Mouse (Mus musculus) liver, embryonic 16.5 days (tissue): ENCODE data around the gene Atraid. TPM values are rescaled to one million over a fixed set of nuclear protein-coding genes. Genes with fewer than 3 reads are reported as not detected.
"Not testable (repeated sequence)": the region's sequence is repeated elsewhere in the genome, so short reads cannot be mapped to it uniquely, and the experiment has no call there.

Experiments
- ATAC-seq: fragments of 200-750 bp; cut with Nextera tagmentation; 2 replicates; pipeline ENCODE4 v1.8.0; 2017; ENCODE audit warnings: low read depth, mild to moderate bottlenecking, moderate number of reproducible peaks, moderate library complexity
- H3K27ac ChIP-seq: fragments of 300-500 bp; sonication (generic); 2 replicates; pipeline ENCODE4 v1.5.1; 2014; ENCODE audit warnings: mild to moderate bottlenecking, low read length
- H3K27me3 ChIP-seq: fragments of 300-500 bp; sonication (generic); 2 replicates; pipeline ENCODE4 v1.6.1; 2014; ENCODE audit warnings: low read depth, low read length, mixed read lengths; ENCODE audit not compliant: control insufficient read depth, insufficient read depth
- H3K36me3 ChIP-seq: fragments of 300-500 bp; sonication (generic); 2 replicates; pipeline ENCODE4 v1.6.1; 2014; ENCODE audit warnings: mild to moderate bottlenecking; ENCODE audit not compliant: control insufficient read depth, insufficient read depth
- H3K4me1 ChIP-seq: fragments of 300-500 bp; sonication (generic); 2 replicates; pipeline ENCODE4 v1.6.1; 2014; ENCODE audit warnings: low read depth, low read length, mixed read lengths; ENCODE audit not compliant: control insufficient read depth
- H3K4me2 ChIP-seq: fragments of 300-500 bp; sonication (generic); 2 replicates; pipeline ENCODE4 v1.6.1; 2014; ENCODE audit warnings: low read depth, low read length, mixed read lengths
- H3K4me3 ChIP-seq: fragments of 300-500 bp; sonication (generic); 2 replicates; pipeline ENCODE4 v1.5.1; 2014; ENCODE audit warnings: low read depth, mild to moderate bottlenecking, low read length
- H3K9ac ChIP-seq: fragments of 300-500 bp; sonication (generic); 2 replicates; pipeline ENCODE4 v1.6.1; 2014; ENCODE audit warnings: low read depth, low read length
- H3K9me3 ChIP-seq: fragments of 300-500 bp; sonication (generic); replicated peaks from 2 replicates; pipeline ENCODE4 v1.6.1; 2016; ENCODE audit warnings: low read length; ENCODE audit not compliant: control insufficient read depth
- WGBS: fragments of 180-500 bp; shearing (Covaris S2); extraction: QIAGEN DNeasy Blood & Tissue Kit; methylation state at CpG from one replicate; pipeline ENCODE4 v1.1.7; 2014; ENCODE audit not compliant: insufficient replicate concordance; 5-methylcytosine and 5-hydroxymethylcytosine counted together
- polyA plus RNA-seq: library from polyadenylated mRNA; unstranded; fragments of >200 nt; fragmentation: Nextera tagmentation; extraction: Ambion mirVana; gene quantifications from 2 replicates; pipeline ENCODE4 v1.2.1, GENCODE M21; 2015

Atraid gene
- polyA plus RNA-seq, 1 experiment from 2014 or later = 67.9 TPM

- Histone ChIP-seq H3K4me3 (no peak overlapping the region), H3K4me1 (no peaks in the 10 kb centered on the region), H3K9ac (no peak overlapping the region), H3K27me3 (no peaks in the 10 kb centered on the region), H3K9me3 (no peaks in the 10 kb centered on the region), H3K27ac (no peak overlapping the region), H3K4me2 (no peak overlapping the region), H3K36me3 (no peaks in the 10 kb centered on the region)
- no peak for ATAC-seq
- 62% methylated on average over 1 of the region's 1 CpGs for WGBS
These were observed 25.4 kb upstream of the Atraid start for GRCm38 (mm10) chr5:31022690-31023089.

DNA sequence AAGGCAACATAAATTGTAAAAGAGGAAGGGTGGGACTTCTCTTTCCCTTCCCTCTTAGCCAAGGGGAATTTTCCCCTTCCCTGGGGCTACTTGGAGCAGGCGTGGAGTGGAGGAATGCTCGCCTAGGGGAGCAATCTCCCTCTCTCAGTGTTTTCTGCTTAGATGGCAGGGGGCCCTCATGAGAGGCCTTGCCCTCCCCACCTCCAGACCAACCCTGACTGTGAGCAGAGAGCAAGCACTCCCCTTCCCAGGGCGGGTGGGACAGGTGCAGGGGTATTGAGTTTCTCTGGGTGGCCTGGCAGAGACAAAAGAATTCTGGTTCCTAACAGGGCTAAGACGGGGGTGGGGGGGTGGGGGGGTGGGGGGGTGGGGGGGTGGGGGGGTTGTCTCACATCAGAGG lies 24.9 kb upstream of the Atraid start:
- H3K9me3 ChIP-seq = no peaks in the 10 kb centered on the region
- no peak overlapping the region for H3K4me3 ChIP-seq
- no peaks in the 10 kb centered on the region for H3K27me3 ChIP-seq
- H3K27ac ChIP-seq = no peak overlapping the region
- H3K36me3 ChIP-seq = no peaks in the 10 kb centered on the region
- 21% methylated on average over 4 of the region's 4 CpGs for WGBS
- H3K9ac ChIP-seq = no peak overlapping the region
- no peak for ATAC-seq
- H3K4me1 ChIP-seq = no peaks in the 10 kb centered on the region
- no peak overlapping the region for H3K4me2 ChIP-seq

DNA sequence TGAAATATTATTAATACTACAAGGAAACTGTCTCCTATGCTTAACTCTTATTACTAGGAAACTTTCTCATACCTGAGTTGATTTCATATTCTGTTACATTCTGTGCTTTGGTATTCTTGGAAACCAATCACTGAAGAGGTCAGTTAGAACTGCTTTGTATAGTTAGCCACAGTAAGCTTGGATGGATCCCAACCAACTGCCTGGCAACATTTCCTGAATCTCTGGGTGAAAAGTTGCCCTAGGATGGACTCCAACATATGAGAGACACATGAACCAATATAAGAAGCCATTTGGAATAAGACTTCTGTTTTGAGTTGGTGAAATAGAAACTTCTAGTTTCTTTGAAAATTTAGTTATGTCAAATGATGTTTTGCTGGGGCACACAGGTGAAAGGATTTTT lies 23.5 kb upstream of the Atraid start:
- H3K4me3 ChIP-seq = no peak overlapping the region
- no peak overlapping the region for H3K27ac ChIP-seq
- H3K27me3 ChIP-seq = no peaks in the 10 kb centered on the region
- ATAC-seq = no peak
- no peaks in the 10 kb centered on the region for H3K4me1 ChIP-seq
- H3K36me3 ChIP-seq = no peaks in the 10 kb centered on the region
- no peaks in the 10 kb centered on the region for H3K9me3 ChIP-seq
- H3K9ac ChIP-seq = no peak overlapping the region
- H3K4me2 ChIP-seq = no peak overlapping the region

DNA sequence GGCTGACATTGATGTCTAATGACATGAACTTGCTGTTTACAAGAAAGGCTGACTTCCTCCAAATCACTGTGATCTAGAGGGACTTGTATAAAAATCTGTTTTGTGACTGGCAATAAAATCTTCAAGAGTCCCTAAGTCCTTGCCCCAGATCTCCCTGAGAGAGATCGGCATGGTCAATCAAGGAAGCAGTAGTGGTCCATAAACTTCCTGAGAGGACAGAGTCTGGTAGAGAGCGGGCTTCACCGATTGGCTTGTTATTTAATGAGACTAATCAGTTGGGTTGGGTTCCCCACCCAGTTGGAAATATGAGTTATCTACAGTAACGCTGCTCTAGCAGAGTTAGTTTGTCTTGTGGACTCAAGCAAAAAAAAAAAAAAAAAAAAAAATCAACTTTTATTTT lies 17.2 kb upstream of the Atraid start:
- WGBS = 52% methylated on average over 4 of the region's 4 CpGs
- no peak for ATAC-seq
- no peaks in the 10 kb centered on the region for H3K9me3 ChIP-seq
- H3K4me3 ChIP-seq = no peak overlapping the region
- H3K9ac ChIP-seq = no peak overlapping the region
- no peak overlapping the region for H3K4me2 ChIP-seq
- H3K27ac ChIP-seq = no peak overlapping the region
- H3K27me3 ChIP-seq = no peaks in the 10 kb centered on the region
- H3K36me3 ChIP-seq = no peaks in the 10 kb centered on the region
- no peaks in the 10 kb centered on the region for H3K4me1 ChIP-seq

GRCm38 (mm10) chr5:31031508-31031907 lies 16.6 kb upstream of the Atraid start:
- Histone ChIP-seq H3K4me1 (no peaks in the 10 kb centered on the region), H3K9ac (no peak overlapping the region), H3K4me2 (no peak overlapping the region), H3K4me3 (no peak overlapping the region), H3K36me3 (no peaks in the 10 kb centered on the region), H3K27me3 (no peaks in the 10 kb centered on the region), H3K27ac (no peak overlapping the region), H3K9me3 (no peaks in the 10 kb centered on the region)
- 72% methylated on average over 8 of the region's 8 CpGs for WGBS
- ATAC-seq = no peak

DNA sequence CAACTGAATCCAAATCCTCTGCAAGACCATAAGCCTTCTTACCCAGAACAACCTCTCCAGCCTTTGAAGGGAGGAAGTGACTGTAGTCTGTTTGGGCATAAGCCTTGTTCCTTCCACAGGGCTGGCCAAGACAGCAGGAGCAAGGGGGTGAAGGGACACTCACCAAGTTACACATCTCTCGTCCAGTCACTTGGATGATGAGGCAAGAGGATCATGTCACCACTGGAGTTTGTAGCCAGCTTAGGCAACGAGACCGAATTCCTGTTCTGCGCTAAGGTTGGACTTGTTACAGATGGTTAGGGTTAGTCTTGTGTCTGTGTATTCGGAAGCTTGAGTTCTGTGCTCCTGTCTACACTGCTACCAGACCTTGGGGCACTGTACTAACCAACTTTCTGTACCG lies 13.4 kb upstream of the Atraid start:
- Histone ChIP-seq H3K9ac (no peak overlapping the region), H3K36me3 (no peaks in the 10 kb centered on the region), H3K27ac (no peak overlapping the region), H3K9me3 (no peaks in the 10 kb centered on the region), H3K4me3 (no peak overlapping the region), H3K27me3 (no peaks in the 10 kb centered on the region), H3K4me1 (no peaks in the 10 kb centered on the region), H3K4me2 (no peak overlapping the region)
- WGBS = 79% methylated on average over 6 of the region's 6 CpGs
- no peak for ATAC-seq

DNA sequence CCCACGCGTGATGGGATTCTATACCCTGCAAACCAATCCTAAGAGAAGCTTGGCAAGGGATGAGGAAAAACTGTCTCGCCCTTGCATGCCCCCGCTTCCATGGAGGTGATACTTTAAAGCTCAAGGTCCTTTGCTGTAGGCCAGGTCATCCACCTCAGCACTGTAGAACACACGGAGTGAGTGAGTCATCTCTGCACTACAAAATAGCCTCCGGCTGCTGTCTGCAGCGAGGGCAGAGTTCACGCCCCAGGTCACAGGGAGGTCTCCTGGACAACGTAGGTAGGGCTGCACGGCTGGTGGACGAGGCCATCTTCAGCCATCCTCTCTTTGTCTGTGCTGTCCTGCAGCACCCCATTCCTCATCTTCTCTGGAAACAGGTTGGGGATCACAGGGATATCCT lies 11.6 kb upstream of the Atraid start:
- H3K9ac ChIP-seq, H3K4me1 ChIP-seq, H3K36me3 ChIP-seq, H3K27ac ChIP-seq, H3K9me3 ChIP-seq, H3K27me3 ChIP-seq, H3K4me3 ChIP-seq, H3K4me2 ChIP-seq: not testable (repeated sequence)
- 75% methylated on average over 11 of the region's 11 CpGs for WGBS
- ATAC-seq = peak; percentile 79

GRCm38 (mm10) chr5:31038171-31038845 lies 9.8 kb upstream of the Atraid start:
- H3K4me2 ChIP-seq = no peak overlapping the region
- WGBS = 74% methylated on average over 7 of the region's 7 CpGs
- H3K36me3 ChIP-seq = no peaks in the 10 kb centered on the region
- no peak overlapping the region for H3K9ac ChIP-seq
- no peak overlapping the region for H3K4me3 ChIP-seq
- no peaks in the 10 kb centered on the region for H3K4me1 ChIP-seq
- no peak for ATAC-seq
- H3K27me3 ChIP-seq = no peaks in the 10 kb centered on the region
- no peaks in the 10 kb centered on the region for H3K9me3 ChIP-seq
- H3K27ac ChIP-seq = no peak overlapping the region

DNA sequence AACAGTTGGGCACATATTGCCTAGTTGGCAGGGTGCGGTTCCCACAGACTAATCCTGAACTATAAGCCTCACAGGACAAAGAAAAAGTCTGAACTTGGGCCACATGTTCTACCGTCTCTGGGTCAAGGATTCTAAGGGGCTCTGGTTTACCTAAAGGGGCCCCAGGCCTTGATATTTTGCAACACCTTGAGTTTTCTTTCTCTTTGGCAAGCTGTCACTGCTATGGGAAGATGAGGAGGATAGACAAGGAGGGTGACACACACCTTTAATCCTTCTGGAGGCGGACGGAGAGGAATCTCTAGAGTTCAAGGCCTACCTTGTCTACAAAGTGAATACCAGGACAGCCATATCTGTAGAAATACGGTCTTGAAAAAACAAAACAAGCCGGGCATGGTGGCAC lies 1.7 kb upstream of the Atraid start:
- Histone ChIP-seq H3K4me1 (peaks cover 15% of the 10 kb centered on the region), H3K27ac (no peak overlapping the region), H3K36me3 (no peaks in the 10 kb centered on the region), H3K9ac (no peak overlapping the region), H3K4me3 (no peak overlapping the region), H3K4me2 (no peak overlapping the region), H3K27me3 (no peaks in the 10 kb centered on the region), H3K9me3 (no peaks in the 10 kb centered on the region)
- no peak for ATAC-seq
- 82% methylated on average over 6 of the region's 6 CpGs for WGBS
